Mouse (Mus musculus): ENCODE data around the gene Izumo4. TPM values are rescaled to one million over a fixed set of nuclear protein-coding genes. Genes with fewer than 3 reads are reported as not detected.

The Izumo4 gene
- polyA plus RNA-seq, 1 experiment from 2014 or later = 4.8 TPM

- no peaks in the 10 kb centered on the region for H3K36me3 ChIP-seq (replicated peaks; ENCODE audit: control insufficient read depth, insufficient read depth, low read depth, low read length)
- no peak overlapping the region for H3K4me3 ChIP-seq (ENCODE audit: low read depth, low read length)
- H3K27ac ChIP-seq (replicated peaks; ENCODE audit: low read depth, low read length) = no peak overlapping the region
- WGBS = 89% methylated on average over 14 of the region's 14 CpGs
- no peak for ATAC-seq (replicated peaks; ENCODE audit: insufficient number of reproducible peaks, low FRiP score, low TSS enrichment, low read depth)
- H3K4me2 ChIP-seq (ENCODE audit: low read depth, low read length) = no peak overlapping the region
- H3K4me1 ChIP-seq (ENCODE audit: control insufficient read depth, insufficient read depth, low read length) = peaks cover 2% of the 10 kb centered on the region; the same call in 1 of the 2 replicates
- DNase-seq (ENCODE audit: low spot score) = no peak
- H3K9ac ChIP-seq (replicated peaks; ENCODE audit: low read length) = no peak overlapping the region
- H3K9me3 ChIP-seq (replicated peaks; ENCODE audit: control insufficient read depth, low read length) = no peaks in the 10 kb centered on the region
- no peaks in the 10 kb centered on the region for H3K27me3 ChIP-seq (ENCODE audit: control insufficient read depth, insufficient read depth, low read length)
Measured at GRCm38 (mm10) chr10:80658194-80658840, 43.7 kb upstream of the Izumo4 start.

DNA sequence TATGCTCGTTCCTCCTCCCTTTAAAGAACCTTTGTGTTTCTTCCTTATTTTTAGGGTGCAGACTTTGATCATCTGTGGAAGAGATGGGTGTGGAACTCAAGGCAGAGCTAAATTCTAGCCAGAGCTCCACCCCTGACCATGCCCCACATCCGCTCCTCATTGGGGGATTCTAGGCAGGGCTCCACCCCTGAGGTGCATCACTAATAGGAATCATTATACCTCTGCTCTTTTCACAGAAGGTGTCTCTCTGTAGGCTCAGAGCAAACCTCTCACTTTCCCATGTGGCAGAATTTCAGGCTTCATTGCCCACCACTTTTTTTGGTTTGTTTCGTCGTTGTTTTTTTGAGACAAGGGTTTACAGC is 43.2 kb upstream of the Izumo4 start:
- 75% methylated on average over 4 of the region's 4 CpGs for WGBS
- Histone ChIP-seq H3K4me2 (ENCODE audit: low read depth, low read length) (no peak overlapping the region), H3K27ac (replicated peaks; ENCODE audit: low read depth, low read length) (no peak overlapping the region), H3K4me1 (ENCODE audit: control insufficient read depth, insufficient read depth, low read length) (peaks cover 2% of the 10 kb centered on the region; the same call in 1 of the 2 replicates), H3K9me3 (replicated peaks; ENCODE audit: control insufficient read depth, low read length) (no peaks in the 10 kb centered on the region), H3K4me3 (ENCODE audit: low read depth, low read length) (no peak overlapping the region), H3K36me3 (replicated peaks; ENCODE audit: control insufficient read depth, insufficient read depth, low read depth, low read length) (no peaks in the 10 kb centered on the region), H3K9ac (replicated peaks; ENCODE audit: low read length) (no peak overlapping the region), H3K27me3 (ENCODE audit: control insufficient read depth, insufficient read depth, low read length) (no peaks in the 10 kb centered on the region)
- DNase-seq (ENCODE audit: low spot score) (no peak), ATAC-seq (replicated peaks; ENCODE audit: insufficient number of reproducible peaks, low FRiP score, low TSS enrichment, low read depth) (no peak)

DNA sequence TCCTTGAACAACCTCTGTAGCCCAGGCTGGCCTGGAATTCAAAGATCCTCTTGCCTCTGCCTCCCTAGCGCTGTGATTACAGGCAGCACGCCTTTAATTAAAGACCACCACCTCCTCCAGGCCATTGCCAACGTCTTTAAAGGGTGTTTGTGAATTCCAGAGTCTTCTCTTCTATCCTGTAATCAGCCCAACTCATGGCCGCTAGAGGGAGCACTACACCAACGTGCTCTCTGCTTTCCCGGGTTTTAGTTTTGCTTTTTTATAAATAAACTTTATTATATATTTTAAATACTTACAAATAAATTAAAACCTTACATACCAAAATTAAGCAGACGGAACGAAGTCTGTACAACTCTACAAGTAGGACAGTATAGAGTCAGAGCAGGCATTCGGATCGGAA is 42.8 kb upstream of the Izumo4 start:
- H3K27me3 ChIP-seq (ENCODE audit: control insufficient read depth, insufficient read depth, low read length) = no peaks in the 10 kb centered on the region
- no peaks in the 10 kb centered on the region for H3K36me3 ChIP-seq (replicated peaks; ENCODE audit: control insufficient read depth, insufficient read depth, low read depth, low read length)
- no peak overlapping the region for H3K4me2 ChIP-seq (ENCODE audit: low read depth, low read length)
- no peaks in the 10 kb centered on the region for H3K9me3 ChIP-seq (replicated peaks; ENCODE audit: control insufficient read depth, low read length)
- H3K9ac ChIP-seq (replicated peaks; ENCODE audit: low read length) = no peak overlapping the region
- ATAC-seq (replicated peaks; ENCODE audit: insufficient number of reproducible peaks, low FRiP score, low TSS enrichment, low read depth) (no peak), DNase-seq (ENCODE audit: low spot score) (peak; percentile 87)
- H3K4me3 ChIP-seq (ENCODE audit: low read depth, low read length) = no peak overlapping the region
- no peak overlapping the region for H3K27ac ChIP-seq (replicated peaks; ENCODE audit: low read depth, low read length)
- WGBS = 18% methylated on average over 10 of the region's 10 CpGs
- peaks cover 2% of the 10 kb centered on the region; the same call in 1 of the 2 replicates for H3K4me1 ChIP-seq (ENCODE audit: control insufficient read depth, insufficient read depth, low read length)

DNA sequence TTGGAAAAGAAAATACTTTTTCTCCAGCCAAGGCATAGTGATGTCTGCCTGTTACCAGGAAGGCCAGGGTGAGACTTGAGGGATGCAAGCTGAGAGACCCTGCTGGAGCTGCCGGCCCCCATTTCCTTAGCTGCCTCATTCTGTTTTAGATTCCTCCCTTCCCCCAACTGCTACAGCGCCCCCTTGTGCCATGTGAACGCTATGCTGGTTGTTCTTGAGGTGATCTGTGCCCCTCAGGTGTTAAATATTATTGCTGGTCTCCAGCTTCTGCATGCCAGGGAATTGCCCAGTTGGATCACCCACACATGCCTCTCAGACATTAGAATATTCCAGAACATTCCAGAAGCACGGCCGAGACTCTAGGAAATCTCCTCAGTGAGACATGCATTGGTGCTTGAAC is 40.8 kb upstream of the Izumo4 start:
- no peak overlapping the region for H3K4me3 ChIP-seq (ENCODE audit: low read depth, low read length)
- no peaks in the 10 kb centered on the region for H3K27me3 ChIP-seq (ENCODE audit: control insufficient read depth, insufficient read depth, low read length)
- 36% methylated on average over 5 of the region's 5 CpGs for WGBS
- H3K4me2 ChIP-seq (ENCODE audit: low read depth, low read length) = no peak overlapping the region
- no peaks in the 10 kb centered on the region for H3K9me3 ChIP-seq (replicated peaks; ENCODE audit: control insufficient read depth, low read length)
- H3K27ac ChIP-seq (replicated peaks; ENCODE audit: low read depth, low read length) = no peak overlapping the region
- H3K4me1 ChIP-seq (ENCODE audit: control insufficient read depth, insufficient read depth, low read length) = peaks cover 2% of the 10 kb centered on the region; the same call in 1 of the 2 replicates
- H3K36me3 ChIP-seq (replicated peaks; ENCODE audit: control insufficient read depth, insufficient read depth, low read depth, low read length) = 0 out of 2 replicates have a peak, but pooled peaks cover 2% of the 10 kb centered on the region
- DNase-seq (ENCODE audit: low spot score) = peak; percentile 66
- no peak for ATAC-seq (replicated peaks; ENCODE audit: insufficient number of reproducible peaks, low FRiP score, low TSS enrichment, low read depth)
- H3K9ac ChIP-seq (replicated peaks; ENCODE audit: low read length) = no peak overlapping the region

GRCm38 (mm10) chr10:80663485-80664196 is 38.3 kb upstream of the Izumo4 start:
- Histone ChIP-seq H3K4me2 (ENCODE audit: low read depth, low read length) (no peak overlapping the region), H3K9me3 (replicated peaks; ENCODE audit: control insufficient read depth, low read length) (no peaks in the 10 kb centered on the region), H3K9ac (replicated peaks; ENCODE audit: low read length) (no peak overlapping the region), H3K36me3 (replicated peaks; ENCODE audit: control insufficient read depth, insufficient read depth, low read depth, low read length) (peaks cover 17% of the 10 kb centered on the region), H3K27ac (replicated peaks; ENCODE audit: low read depth, low read length) (no peak overlapping the region), H3K4me1 (ENCODE audit: control insufficient read depth, insufficient read depth, low read length) (peaks cover 2% of the 10 kb centered on the region; the same call in 1 of the 2 replicates), H3K27me3 (ENCODE audit: control insufficient read depth, insufficient read depth, low read length) (no peaks in the 10 kb centered on the region), H3K4me3 (ENCODE audit: low read depth, low read length) (no peak overlapping the region)
- WGBS = 54% methylated on average over 5 of the region's 5 CpGs
- ATAC-seq (replicated peaks; ENCODE audit: insufficient number of reproducible peaks, low FRiP score, low TSS enrichment, low read depth) (no peak), DNase-seq (ENCODE audit: low spot score) (no peak)

DNA sequence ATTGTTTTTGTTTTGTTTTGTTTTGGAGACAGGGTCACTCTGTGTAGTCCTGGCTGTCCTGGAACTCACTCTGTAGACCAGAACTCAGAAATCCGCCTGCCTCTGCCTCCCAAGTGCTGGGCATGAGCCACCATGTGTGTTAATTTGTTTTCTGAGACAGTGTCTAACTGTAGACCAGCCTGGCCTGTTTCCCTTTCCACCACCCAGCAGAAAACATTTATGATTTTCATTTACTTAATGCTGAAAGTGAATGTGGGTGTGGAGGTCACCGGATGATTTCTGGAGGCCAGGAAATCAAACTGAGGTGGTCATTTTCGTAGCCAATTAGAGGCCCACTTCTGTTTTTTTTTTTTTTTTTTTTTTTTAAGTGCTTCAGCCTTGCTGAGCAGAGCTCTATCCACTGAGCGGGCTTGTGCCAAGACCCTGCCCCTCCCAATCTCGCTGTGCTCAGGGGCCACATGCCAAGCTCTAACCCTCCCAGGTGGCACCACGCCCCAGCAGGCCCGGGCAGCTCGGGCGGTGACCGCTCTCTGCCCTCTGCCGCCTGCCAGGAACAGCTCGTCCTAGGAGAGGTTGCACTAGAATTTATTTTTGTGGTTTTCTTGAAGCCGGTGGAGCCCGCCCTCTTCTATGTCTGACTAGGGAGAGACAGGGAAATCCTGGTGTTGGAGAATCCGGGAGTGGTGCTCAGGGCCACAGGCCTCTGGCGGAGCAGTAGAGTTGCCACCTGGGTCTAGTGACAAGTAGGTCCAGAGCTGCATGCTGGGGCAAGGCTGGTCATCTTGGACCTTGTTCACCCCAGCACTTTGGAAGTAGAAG is 37.6 kb upstream of the Izumo4 start:
- H3K4me1 ChIP-seq (ENCODE audit: control insufficient read depth, insufficient read depth, low read length) = peaks cover 2% of the 10 kb centered on the region; the same call in 1 of the 2 replicates
- no peak overlapping the region for H3K4me2 ChIP-seq (ENCODE audit: low read depth, low read length)
- no peak overlapping the region for H3K27ac ChIP-seq (replicated peaks; ENCODE audit: low read depth, low read length)
- DNase-seq (ENCODE audit: low spot score) (no peak), ATAC-seq (replicated peaks; ENCODE audit: insufficient number of reproducible peaks, low FRiP score, low TSS enrichment, low read depth) (no peak; the same call in 1 of the 2 replicates)
- no peak overlapping the region for H3K9ac ChIP-seq (replicated peaks; ENCODE audit: low read length)
- no peaks in the 10 kb centered on the region for H3K9me3 ChIP-seq (replicated peaks; ENCODE audit: control insufficient read depth, low read length)
- no peak overlapping the region for H3K4me3 ChIP-seq (ENCODE audit: low read depth, low read length)
- WGBS = 37% methylated on average over 16 of the region's 16 CpGs
- no peaks in the 10 kb centered on the region for H3K27me3 ChIP-seq (ENCODE audit: control insufficient read depth, insufficient read depth, low read length)
- H3K36me3 ChIP-seq (replicated peaks; ENCODE audit: control insufficient read depth, insufficient read depth, low read depth, low read length) = peaks cover 23% of the 10 kb centered on the region

DNA sequence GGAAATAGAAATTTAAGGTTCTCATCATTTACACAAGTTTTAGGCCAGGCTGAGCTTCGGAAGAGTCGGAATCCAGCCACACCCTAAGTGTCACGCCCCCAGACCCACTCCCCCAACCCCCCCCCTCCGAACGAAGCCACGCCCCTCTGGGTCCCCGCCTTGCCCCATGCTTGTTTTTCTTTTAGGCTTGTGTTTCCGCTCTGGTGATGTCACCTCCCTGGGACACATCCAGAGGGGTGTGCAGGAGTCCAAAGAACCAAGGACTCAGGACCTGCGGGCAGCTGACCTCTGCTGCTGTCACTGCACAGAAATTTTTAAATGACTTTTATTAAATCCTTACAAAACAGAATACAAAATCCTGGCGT is 37.0 kb upstream of the Izumo4 start:
- peaks cover 2% of the 10 kb centered on the region; the same call in 1 of the 2 replicates for H3K4me1 ChIP-seq (ENCODE audit: control insufficient read depth, insufficient read depth, low read length)
- no peak overlapping the region for H3K9ac ChIP-seq (replicated peaks; ENCODE audit: low read length)
- no peaks in the 10 kb centered on the region for H3K27me3 ChIP-seq (ENCODE audit: control insufficient read depth, insufficient read depth, low read length)
- peaks cover 28% of the 10 kb centered on the region for H3K36me3 ChIP-seq (replicated peaks; ENCODE audit: control insufficient read depth, insufficient read depth, low read depth, low read length)
- no peak for ATAC-seq (replicated peaks; ENCODE audit: insufficient number of reproducible peaks, low FRiP score, low TSS enrichment, low read depth)
- H3K9me3 ChIP-seq (replicated peaks; ENCODE audit: control insufficient read depth, low read length) = no peaks in the 10 kb centered on the region
- WGBS = 15% methylated on average over 10 of the region's 10 CpGs
- no peak overlapping the region for H3K4me3 ChIP-seq (ENCODE audit: low read depth, low read length)
- DNase-seq (ENCODE audit: low spot score) = peak; percentile 45
- H3K4me2 ChIP-seq (ENCODE audit: low read depth, low read length) = no peak overlapping the region; the same call in 1 of the 2 replicates
- no peak overlapping the region for H3K27ac ChIP-seq (replicated peaks; ENCODE audit: low read depth, low read length)

Measured in embryonic facial prominence, embryonic 11.5 days (tissue).